Mouse (Mus musculus): ENCODE data around the gene Klk6.

- TF ChIP-seq CTCF (IDR thresholded peaks at IDR 0.05; ENCODE audit: low read depth, low read length) = no peak
- TF ChIP-seq POLR2A (IDR thresholded peaks at IDR 0.05; ENCODE audit: borderline replicate concordance, low read depth, low read length) = no peak
Observed at GRCm38 (mm10) chr7:43815211-43815610, 9.1 kb upstream of the Klk6 start.

Measured in bone marrow macrophage, adult 2 months (primary cell).